Mouse (Mus musculus) large intestine, adult 2 months (tissue): ENCODE data around the gene Olfr549. TPM values are rescaled to one million over a fixed set of nuclear protein-coding genes. Genes with fewer than 3 reads are reported as not detected.

Source experiments
- DNase-seq: peaks from one replicate; pipeline ENCODE4 v3.0.0-alpha.2; 2012; ENCODE audit warnings: low read depth, low spot score
- WGBS: fragments of 180-500 bp; shearing (Covaris S2); methylation state at CpG from one replicate; pipeline ENCODE4 v1.1.7; 2018; 5-methylcytosine and 5-hydroxymethylcytosine counted together
- polyA plus RNA-seq: library from polyadenylated mRNA; depleted of rRNA; stranded (reverse); fragments of >200 nt; gene quantifications from 2 replicates; pipeline ENCODE4 v1.2.3, GENCODE M21; 2012; rRNA removed

The Olfr549 gene
- not detected in 2 replicates for polyA plus RNA-seq

DNA sequence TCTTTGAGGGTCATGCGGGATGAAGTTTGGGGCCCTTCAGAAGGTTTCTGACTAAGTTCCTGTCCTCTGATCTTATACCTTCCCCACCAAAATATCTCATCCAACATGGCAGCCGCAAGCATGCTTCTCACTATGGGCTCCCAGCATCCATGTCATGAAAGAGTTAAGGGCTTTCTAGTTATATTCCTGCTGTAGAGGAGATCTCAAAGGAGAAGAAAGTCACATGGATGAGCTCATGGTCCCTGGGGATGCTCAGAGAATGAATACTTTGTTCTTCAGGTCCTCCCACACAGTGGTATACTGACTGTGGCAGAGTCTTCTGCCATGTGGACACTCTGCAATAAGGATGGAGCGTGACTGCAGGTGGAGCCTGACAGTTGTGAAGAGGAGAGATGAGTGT, at the start of gene Olfr549:
Gene Olfr549, plus strand, starts transcription at position 301 of the 400 bp plus-strand sequence.
- no peak for DNase-seq
- WGBS, result 84% methylated on average over 3 of the region's 3 CpGs

DNA sequence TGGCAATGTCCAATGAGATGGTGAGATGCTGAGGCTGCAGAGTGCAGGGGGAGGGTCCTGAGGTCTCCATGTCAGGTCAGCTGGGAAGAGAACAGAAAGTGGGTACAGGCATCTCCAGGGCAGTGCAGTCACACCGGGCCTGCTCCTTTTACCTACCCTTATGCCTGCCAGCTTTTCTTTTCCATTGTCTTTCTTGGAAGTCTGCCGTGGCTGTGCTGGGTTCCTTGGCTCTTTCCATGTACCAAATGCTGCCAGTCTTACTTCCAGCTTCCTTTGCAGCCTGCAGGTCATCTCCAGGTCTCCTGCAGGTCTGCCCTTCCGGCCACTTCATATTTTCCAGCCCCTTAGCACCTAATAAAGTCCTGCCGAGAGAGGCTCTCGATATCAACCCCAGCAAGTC, 47.7 kb upstream of the Olfr549 start:
- WGBS, result 73% methylated on average over 5 of the region's 5 CpGs
- no peak for DNase-seq

DNA sequence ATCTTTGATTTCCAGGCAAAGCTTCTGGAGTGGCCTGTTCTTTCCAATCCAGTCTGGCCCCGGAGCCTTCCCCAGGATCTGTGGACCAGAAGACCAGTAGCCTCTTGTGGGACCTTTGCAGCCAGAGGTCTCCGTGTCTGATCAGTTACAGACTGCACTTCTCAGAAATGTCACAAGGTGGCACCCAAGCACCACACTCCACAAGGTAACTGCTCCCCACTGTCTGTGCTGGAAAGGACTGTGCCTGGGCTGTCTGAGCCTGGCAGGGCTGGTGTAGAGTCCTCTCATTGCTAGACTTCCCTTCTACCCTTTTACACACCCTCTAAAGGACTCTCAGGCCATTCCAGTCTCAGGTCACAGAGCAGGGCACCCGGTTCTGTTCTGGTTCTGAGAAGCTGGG, 42.8 kb upstream of the Olfr549 start:
- peak; percentile 11 for DNase-seq
- WGBS, result 44% methylated on average over 3 of the region's 3 CpGs

DNA sequence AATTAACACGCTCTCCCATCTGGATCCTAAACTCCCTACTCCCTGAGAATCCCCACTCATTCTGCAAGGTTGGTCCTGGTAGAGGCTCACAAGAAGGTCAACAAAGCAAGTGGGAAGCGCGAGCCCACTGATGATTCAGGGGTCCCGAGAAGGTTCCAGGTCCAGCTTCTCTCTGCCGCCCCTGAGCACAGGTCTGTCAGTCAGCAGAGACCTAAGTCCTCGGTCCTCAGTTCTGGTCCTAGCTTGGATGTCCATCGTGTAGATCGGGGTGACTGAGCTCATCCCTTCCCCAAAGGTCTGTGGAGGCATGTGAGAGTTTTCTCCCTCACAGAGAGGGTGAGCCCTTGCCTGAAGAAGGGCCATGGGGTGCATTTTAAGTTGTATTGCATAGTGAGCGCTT, 41.6 kb upstream of the Olfr549 start:
- no peak for DNase-seq
- 87% methylated on average over 9 of the region's 9 CpGs for WGBS

DNA sequence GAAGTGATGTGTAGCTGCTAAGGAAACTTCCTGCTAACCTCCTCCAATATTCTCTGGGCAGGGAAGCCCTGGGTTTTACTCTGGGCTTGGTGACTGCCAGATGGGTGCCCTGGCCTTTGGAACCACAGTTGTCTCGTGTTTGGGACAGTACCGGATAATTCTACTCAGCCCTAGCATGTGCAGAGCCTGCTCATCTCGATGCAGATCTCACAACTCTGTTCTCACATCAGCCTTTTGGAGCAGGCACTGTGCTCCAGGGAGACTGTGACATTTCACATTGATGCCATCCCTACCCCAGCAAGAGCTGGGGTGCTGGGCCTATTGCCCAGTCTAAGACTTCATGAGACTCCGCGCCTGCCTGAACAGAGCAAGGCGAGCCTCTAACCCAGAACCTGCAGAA, 41.0 kb upstream of the Olfr549 start:
- DNase-seq, result no peak
- 84% methylated on average over 6 of the region's 6 CpGs for WGBS

DNA sequence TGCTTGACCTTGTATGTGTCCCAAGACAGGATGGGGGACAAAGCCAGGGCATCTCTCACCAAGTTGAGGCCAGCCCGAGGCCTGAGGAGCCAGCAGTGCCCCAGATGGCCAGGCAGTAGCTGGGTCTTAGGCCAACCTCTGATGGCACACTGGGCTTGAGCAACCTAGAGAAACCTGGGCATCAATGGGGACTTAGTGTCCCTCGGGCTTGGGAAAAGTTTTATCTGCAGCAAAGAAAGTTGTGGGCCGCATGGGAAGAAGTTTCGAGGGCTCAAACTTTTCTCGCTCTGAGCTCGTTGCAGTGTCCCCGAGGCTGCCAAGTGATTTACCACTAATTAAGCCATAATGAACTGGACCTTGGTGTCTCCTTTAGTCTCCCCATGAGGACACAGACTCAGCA, 39.9 kb upstream of the Olfr549 start:
- DNase-seq, result no peak
- 76% methylated on average over 7 of the region's 7 CpGs for WGBS

DNA sequence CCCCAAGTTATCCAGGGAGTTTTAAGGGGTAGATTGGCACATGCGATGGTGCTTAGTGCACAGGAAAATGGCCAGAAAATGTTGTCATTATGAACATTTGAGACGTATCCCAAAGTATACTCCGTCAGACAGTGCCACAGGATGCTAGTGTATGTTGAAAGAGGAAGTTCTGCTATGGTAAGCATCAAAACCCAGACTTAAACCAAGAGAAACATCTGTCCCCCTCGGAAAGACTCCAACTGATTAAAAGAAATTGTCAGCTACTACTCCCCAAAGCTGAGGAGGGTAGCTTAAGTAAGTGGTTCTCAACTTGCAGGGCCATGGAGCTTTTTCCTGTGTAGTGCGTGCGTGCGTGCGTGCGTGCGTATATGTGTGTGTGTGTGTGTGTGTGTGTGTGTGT, 37.7 kb upstream of the Olfr549 start:
- WGBS, result 93% methylated on average over 10 of the region's 10 CpGs
- DNase-seq, result no peak

DNA sequence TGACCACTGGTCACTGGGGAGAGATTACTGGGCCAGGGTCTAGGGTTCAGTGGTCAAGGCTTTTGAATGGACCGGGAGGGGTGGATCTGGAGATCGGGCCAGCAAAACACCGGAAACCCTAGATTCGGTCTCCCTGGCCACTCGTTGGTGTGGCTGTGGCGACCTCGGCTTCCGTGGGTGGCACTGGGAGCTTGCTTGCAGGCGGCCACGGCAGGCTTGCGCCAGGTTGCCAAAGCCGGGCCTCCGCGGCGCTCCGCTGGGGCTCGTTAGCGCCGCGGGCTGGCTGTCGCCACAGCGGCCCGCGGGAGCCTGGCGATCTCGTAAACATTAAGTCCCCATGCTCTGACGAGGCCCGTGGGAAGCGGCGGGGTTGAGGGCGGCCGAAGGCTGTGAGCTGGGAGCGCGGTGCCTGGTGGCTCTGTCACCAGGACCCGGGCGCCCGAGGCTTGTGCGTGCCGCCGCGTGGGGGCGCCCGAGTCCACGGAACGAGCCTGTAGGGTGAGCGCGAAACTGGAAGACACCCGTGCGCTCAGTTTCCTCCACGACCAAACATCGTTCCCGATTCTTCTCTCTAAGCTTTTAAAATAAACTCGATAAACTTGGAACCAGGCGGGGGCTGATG, 36.7 kb upstream of the Olfr549 start:
- peak; percentile 21 for DNase-seq

DNA sequence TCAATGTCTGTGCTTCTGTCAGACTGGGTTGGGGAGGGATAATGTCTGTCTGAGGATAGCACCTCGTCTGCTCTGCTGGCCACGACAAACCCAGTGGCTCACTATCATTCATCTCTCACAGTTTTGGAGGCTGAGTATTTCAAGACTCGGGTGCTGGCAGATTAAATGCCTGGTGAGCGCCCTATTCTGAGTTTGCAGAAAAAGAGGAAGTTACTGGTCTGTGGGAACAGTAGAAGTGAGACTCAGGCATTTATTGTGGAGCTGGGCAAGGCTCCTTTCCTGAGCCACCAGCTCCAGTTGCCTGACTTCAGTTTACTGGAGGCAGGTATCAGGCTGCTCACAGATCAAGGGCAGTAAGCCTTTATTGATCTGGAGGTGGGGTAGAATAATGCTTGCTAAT, 35.5 kb upstream of the Olfr549 start:
- 76% methylated on average over 4 of the region's 4 CpGs for WGBS
- DNase-seq, result no peak

More for the DNA sequence above, 36.7 kb upstream of the Olfr549 start:
- 1% methylated on average over 54 of the region's 54 CpGs for WGBS

DNA sequence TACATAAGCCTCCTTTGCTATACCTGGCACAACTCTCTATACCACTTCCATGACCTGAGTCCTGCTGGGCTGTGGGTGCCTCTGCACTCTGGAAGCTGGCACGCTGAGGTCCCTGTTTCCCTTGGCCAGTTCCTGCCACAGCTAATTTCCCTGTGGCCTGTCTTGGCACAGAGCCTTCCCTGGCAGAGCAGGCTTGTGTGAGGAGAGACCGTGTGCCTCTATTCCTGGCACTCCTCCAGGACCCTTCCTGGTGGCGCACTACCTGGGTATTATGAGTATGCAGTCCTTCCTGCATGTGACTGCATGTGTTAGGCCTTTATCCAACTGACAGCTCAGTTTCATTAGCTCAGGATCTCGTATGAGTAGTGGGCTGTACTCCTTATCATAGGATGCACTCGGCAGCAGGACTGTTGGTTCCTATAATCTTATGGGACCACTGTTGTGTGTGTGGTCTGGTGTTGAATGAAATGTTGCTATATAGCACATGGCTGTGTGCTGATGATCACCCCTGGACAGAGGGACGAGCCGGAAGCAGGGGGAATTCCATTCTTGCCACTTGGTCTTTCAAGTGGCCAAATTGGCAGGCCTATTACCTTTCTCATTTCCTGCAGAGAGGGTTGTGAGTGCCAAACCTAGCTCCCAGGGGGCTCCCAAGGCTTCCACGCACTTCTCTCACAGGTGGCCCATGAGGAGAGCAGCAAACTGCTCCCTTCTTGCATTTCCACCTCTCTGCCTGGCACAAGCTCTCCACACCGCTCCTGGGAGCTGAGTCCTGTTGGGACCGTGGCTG, 33.2 kb upstream of the Olfr549 start:
- WGBS, result 54% methylated on average over 10 of the region's 10 CpGs

DNA sequence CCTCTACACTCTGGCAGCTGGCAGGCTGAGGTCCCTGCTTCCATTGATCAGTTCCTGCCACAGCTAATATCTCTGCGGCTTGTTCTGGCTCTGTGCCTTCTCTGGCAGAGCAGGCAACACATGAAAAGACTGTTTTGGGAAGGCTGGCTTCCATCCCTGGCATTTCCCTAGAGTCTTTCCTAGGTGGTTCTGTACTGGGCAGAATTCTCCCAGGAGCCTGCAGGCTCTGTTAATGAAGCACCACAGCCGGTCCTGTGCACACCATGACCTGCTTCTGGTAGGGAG, 32.7 kb upstream of the Olfr549 start:
- no peak for DNase-seq
- WGBS, result 70% methylated on average over 2 of the region's 2 CpGs

More for the DNA sequence above, 33.2 kb upstream of the Olfr549 start:
- DNase-seq, result no peak

DNA sequence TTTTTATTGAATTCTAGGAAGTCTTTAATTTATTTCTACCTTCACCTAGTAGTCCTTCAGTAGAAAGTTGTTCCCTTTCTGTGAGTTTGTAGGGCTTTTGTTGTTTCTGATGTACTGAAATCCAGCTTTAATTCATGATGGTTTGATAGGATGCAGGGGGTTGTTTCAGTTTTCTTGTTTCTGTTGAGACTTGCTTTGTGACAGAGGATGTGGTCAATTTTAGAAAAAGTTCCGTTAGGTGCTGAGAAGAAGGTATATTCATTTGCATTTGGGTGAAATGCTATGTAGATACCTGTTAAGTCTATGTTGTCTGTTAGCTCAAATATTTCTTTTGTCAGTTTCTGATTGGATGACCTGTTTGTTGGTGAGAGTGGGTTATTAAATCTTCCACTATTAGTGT, 20.6 kb upstream of the Olfr549 start:
- WGBS, result 79% methylated on average over 1 of the region's 1 CpGs
- no peak for DNase-seq

DNA sequence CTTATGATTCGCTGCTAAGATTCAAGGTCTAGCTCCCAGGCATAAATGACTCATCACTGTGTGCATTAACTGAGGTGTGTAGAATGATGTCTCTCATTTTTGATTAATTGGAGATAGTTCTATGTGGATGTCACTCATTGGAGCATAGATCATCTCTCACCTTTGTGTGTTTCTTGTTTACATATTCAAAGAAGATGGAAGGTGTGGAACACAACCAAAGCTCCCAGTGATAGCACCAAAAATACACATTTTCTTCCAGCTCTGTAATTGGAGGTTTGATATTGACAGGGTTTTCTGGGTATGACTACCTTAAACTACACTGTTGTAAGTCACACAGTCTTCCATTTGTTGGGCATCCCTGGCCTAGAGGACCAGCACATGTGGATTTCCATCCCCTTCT, 15.2 kb upstream of the Olfr549 start, which contains the start of gene Olfr547:
Gene Olfr547, plus strand, starts transcription at position 301 of the 400 bp plus-strand sequence.
- WGBS, result 34% methylated on average over 1 of the region's 1 CpGs
- no peak for DNase-seq

DNA sequence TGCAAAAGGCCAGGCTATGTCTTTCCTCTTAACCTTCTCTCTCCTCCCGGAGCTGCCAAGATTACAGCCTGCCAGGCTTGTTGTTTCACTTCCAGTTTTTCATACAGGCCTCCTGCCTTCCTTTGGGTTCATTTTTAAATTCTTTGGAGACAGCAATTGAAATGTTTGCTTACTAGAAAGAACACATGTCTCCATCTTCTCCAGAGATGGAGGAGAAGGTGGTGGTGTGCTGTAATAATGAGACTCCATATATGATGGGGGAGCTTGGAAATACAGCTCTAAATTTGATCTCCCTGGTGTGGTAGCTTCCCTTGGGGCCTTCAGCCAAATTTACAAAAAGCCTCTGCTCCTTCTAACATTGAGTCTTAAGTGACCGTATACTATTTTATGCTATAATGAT, 9.1 kb upstream of the Olfr549 start, which contains the start of gene Olfr548-ps1:
Gene Olfr548-ps1, plus strand, starts transcription at position 301 of the 400 bp plus-strand sequence.
- 81% methylated on average over 2 of the region's 2 CpGs for WGBS
- DNase-seq, result no peak

DNA sequence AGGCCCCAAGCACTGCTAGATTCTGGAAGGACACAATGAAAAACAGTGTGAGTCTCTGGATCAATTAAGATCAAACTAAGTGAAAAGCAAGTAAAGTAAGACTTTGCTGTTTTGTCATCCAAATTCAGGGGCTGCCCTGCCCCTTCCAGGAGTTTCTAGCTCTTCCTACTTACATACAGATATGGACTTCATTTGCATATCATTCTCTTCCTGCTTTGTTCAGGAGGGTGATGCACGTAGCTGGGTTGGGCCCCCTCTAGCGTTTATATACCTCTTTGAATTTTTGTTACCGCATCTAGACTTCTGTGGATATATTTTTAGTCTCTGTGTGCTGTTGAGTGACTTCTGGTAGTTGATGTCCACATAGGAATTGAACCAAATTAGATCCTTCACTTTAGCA, 8.4 kb upstream of the Olfr549 start:
- WGBS, result 40% methylated on average over 3 of the region's 3 CpGs
- DNase-seq, result no peak

DNA sequence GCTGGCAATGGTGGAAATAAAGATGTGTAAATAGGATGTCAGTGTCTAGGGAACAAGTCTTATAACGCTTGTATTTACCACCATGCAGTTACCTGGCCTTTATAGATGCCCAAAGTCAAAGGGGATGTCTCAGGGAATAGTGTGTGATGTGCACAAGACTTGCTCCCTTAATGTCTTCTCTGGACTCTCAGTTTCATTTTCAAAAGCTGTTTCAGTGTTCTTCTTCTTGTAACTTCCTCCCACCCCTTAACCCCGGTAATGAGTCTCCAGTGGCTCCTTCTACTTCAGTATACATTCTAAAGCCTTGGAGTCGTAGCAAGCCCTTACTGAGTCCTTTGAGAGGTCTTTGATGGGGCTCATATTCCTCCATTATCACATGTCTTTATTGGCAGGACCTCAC, 3.6 kb downstream of the Olfr549 start:
- no peak for DNase-seq
- 62% methylated on average over 3 of the region's 3 CpGs for WGBS

DNA sequence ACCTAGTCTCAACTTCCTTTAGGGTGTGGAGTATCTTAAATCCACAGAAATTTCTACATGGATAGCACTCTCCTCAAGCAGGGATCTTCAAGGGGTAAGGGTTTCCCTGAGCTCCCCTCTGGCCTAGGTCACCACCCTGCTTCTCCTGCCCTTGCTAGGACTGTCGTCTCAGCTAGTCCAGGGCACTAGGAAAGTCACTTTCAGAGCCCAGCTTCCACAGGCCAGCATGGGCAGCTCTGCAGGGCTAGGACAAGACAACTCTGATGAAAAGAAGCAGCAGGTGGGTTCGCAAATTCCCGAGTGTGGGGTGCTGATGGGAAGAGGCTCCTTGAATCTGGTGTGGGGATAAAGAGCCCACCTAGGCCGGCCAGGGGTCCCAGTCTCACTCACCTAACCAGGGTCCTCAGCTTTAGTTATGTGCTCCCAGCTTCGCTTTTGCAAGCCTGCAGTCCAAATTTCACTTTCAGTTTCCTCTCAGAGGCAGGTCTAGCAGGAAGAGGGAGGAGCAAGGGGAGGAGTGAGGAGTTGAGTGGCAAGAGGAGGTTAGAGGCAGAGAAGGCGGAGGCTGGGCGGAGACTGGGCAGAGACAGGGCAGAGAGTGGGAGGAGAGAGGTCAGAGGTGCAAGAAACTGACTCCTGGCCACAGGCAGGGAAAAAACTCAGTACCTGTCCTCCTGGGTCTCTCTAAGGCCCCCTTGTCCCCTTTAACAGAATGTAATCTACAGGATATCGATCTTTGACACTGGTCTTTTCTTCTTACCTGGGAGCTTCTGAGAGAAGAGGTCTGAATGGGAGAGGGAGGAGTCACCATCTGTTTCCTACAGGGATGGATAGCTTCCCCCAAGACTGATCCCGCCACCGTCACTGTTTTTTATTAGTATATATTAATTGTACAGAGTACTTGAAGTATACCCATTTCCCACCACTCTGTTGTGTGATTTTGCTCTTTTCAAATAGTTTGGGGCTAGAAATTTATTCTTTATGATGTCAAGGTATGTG, 15.6 kb downstream of the Olfr549 start, which contains the start of gene Trim21:
Gene Trim21, minus strand, starts transcription at position 488 of the 999 bp plus-strand sequence.
- WGBS, result 5% methylated on average over 10 of the region's 10 CpGs

DNA sequence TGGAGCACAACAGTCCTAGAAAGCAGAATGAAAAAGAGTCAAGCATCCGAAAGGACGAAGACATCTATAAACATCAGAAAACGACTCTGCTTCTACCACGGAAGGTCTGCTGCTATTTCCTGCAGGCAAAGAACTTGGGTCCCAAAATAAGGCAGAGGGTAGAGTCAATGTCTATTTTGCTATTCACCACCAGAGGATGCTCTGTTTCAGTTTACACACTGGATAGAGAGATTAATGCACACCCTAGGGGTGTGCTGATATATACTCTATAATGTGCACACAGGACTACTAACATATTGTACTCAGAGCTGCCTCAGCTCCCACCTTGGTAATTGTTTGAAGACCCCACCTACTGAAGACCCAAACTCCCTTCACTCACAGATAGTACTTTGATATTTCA, 16.5 kb downstream of the Olfr549 start:
- 81% methylated on average over 4 of the region's 4 CpGs for WGBS
- no peak for DNase-seq

More for the DNA sequence above, 15.6 kb downstream of the Olfr549 start, which contains the start of gene Trim21:
- DNase-seq, result peak; percentile 92

DNA sequence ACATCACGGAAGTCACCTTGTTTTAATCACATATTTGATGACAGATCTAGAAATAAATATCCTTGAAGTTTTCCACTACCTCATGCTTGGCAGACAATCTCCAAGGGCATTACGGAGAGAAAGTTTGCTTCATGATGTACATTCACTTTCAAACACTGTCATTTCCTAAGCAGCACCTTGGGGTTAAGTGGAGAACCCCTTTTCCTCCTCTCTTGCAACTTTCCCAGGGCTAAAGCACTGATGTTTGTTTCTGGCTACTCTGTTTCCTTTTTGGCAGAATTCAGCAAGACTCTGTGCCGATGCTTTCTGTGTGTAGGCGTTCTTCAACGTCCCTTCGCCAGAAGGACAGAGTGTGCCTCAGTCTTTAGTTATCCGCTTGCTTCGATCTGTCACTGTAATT, 21.5 kb downstream of the Olfr549 start, which contains the start of gene Olfr550:
Gene Olfr550, plus strand, starts transcription at position 301 of the 400 bp plus-strand sequence.
- WGBS, result 84% methylated on average over 8 of the region's 8 CpGs
- no peak for DNase-seq
